Mouse (Mus musculus): ENCODE results near the gene Galnt2.

Galnt2 gene

DNA sequence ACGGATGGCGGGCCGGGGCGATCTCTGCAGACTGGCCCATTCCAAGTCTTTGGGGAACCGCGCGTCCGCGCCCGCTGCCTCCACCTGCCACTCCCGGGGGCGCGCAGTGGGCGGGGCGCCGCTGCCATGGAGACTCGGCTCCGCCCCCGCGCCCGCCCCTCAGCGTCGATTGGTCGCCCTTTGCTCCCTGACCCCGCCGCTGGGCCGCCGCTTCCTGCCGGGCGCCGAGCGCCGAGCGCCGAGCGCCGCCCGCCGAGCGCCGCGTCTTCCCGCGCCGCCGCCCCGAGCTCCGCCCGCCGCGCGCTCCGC lies at the start of gene Galnt2:
Gene Galnt2 (plus strand): TSS at position 216 of the 309 bp plus-strand sequence.
- DNase-seq (ENCODE audit: low spot score) = peak; percentile 91

DNA sequence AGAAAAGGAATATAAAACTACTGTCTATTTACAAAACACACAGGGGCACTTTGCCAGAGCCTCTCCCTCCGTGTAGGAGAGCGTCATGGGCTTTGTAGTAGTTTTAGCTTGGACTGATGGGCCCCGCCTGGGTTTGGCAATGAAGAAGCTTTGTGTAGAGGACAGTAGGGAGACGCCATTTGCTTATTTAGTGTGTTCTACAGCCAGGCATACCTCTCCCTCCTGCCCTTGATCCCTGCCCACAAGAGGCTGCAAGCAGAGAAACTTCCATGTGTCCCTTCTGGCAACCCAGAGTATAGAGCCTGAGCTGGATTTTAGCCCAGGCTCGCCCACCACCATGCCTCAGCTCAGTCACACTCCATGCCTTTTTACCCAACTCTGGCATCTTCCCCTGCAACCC lies 49.4 kb upstream of the Galnt2 start:
- DNase-seq (ENCODE audit: low spot score) = no peak

DNA sequence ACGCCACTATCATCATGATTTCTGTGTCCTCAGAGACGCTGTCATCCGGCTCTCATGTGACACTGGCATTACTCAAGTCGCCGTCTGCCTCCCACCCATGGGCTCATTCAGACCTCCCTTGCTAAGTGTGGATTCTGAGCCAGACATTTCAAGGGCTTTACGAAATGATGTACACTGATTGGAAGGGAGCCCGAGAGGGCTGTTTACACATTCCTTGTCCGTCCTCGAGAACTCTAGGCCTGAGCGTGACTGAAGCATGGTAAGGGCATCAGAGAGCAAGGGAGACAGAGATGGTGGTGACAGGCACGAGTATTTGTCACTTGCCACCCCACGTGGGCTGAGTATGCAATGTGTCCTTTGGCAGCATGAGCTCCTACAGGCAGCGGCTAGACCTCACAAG lies 49.0 kb upstream of the Galnt2 start:
- DNase-seq (ENCODE audit: low spot score) = no peak

DNA sequence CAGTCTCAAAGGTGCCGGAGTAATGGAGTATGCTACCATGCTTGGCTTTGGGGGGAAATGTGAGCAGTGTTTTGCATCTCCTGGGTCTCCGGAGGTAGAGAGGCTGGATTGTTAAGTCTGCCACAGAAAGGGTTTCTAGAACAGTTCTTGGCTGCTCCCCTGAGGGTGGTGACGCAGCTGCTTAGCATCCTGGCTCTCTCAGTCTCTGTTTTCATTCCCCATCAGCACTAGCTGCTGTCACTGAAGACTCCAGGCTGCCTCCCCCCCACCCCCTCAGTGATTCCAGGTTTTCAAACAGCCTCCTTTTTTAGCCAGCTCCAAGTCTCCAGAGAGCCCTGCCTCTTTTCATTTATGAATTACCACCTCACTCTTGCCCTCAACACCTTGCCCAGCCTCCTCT lies 47.1 kb upstream of the Galnt2 start:
- no peak for DNase-seq (ENCODE audit: low spot score)

DNA sequence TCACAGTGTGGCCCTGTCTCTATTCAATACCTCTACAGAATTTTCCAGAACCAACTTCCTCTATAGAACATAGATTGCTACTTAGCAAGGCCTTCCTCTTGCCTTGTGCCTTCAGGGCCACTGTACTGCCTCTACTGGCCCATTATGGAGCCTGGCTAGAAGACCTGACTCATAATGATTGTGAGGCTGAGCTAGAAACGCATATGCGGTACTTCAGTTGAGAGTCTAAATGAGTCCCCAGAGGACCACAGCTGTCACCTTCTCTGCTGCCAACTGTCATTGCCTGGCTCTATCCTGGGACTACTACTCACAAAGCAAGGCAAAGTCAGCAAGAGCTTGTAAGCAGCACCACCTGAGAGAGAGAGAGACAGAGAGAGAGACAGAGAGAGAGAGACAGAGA lies 46.7 kb upstream of the Galnt2 start:
- no peak for DNase-seq (ENCODE audit: low spot score)

DNA sequence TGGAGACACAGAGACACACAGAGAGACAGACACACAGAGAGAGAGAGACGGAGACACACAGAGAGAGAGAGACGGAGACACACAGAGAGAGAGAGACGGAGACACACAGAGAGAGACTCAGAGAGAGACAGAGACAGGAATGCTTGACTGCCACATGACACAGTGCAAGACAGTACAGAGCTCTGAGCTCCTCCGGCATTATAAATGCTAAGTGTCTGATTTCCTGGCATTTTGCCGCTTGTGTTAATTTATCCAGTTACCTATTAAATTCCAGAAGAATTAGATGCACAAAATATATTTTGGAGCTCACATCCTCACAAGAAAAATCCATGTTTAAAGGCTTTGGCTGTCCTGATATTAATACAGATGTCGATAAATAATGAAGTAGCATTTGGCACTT lies 46.1 kb upstream of the Galnt2 start:
- no peak for DNase-seq (ENCODE audit: low spot score)

DNA sequence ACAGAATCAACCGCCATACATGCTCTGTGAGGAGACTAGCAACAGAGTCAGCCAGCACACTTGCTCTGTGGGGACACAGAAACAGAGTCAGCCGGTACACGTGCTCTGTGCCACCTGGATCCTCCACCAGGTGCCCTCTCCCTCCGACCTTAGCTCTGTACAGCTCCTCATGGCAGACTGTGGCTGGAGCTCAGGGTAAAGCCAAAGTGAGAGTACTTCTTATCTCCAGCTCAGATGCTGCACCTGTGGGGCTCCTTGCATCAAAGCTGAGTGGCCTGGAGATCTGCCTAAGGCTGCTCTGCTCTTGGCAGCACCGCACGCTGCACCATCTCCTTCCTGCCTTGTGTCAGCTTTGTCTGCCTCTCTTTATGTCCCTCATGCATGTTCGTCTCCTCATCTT lies 40.8 kb upstream of the Galnt2 start:
- DNase-seq (ENCODE audit: low spot score) = no peak

DNA sequence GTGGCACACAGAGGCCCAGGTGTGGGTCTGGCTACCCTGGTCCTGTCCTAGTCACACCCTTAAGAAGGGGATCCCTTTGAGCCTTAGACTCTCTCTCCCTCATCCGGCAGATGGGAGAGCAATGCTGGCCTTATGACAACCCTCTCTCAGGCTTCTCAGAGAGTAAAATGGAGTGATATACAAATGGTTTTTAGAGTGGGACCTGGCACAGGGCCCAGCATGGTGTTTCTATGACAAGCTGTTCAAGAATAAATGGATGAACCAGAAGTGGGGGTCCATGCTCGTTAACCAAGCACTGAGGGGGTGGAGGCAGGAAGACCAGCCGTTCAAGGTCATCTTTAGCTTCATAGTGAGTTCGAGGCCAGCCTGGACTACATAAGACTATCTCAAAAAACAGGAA lies 38.9 kb upstream of the Galnt2 start:
- no peak for DNase-seq (ENCODE audit: low spot score)

DNA sequence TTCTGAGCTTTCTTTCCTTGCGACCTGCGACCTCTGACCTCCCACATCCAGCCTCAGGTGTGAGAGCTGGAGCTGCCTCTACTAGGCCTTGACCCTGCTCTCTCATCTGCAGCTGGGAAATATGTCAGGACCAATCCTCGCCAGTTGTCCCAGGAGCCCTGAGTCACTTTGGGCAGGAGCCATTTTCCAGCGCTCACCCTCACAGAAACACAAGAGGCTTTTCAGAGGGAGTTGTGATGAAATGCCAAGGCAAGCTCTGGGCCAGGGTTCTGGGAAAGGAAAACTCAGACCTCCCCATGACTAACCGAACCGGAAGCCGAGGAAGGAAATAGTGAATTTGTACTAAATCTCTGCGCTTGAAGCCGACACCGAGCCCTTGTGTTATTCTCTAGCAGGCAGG lies 38.2 kb upstream of the Galnt2 start:
- DNase-seq (ENCODE audit: low spot score) = peak; percentile 47

DNA sequence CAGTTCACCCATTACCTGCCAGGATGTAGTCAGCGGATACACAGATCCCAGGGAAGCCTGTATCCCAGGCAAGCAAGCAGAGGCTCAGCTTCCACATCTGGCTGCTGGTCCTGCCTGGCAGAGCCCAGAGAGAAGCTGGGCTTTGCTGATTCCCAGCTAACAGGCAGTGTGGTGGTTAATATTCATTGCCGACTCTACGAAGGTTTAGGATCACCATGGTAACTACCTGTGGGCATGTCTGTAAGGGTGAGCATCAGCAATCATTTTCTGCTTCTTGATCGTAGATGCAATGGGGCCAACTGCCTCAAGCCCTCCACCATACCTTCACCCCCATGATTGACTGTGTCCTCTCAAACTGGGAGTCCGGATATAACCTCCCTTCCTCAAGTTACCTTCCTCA lies 37.2 kb upstream of the Galnt2 start:
- DNase-seq (ENCODE audit: low spot score) = no peak

DNA sequence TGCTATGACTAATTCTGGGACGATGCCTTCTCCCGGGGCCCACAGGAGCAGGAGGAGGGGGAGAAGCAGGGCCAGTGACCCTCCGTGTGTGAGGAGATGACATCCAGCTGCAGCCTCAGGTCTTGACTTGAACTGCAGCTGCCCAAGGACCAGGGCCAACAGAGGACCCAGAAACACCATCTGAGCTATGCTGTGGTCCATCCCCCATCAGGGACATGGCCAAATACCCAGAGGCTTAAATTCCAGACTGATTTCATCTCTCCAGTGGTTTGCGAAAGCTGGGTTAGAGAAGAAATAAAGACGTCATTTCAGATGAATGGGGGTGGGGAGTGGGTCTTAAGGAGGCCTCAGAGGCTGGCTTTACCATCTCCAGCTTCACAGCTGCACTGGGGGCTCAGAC lies 35.0 kb upstream of the Galnt2 start:
- DNase-seq (ENCODE audit: low spot score) = peak; percentile 42

DNA sequence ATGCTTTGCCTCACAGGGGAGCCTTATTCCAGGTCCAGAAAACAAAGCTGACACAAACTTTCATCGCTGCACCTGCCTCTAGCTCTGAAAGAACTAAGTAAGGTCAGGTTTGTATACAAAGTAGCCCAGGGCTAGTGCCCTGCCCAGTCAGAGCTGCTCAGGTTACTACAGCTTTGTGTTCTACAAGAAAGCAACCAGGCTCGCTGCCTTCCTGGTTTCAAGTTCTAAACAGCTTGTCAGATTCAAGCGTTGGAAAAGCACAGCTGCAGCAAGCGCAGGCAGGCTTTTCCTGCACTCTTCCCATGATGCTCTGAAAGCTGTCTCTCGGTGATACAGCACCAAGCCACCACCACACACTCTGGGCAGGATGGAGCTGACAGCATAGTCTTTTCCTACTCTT lies 34.4 kb upstream of the Galnt2 start:
- DNase-seq (ENCODE audit: low spot score) = no peak

DNA sequence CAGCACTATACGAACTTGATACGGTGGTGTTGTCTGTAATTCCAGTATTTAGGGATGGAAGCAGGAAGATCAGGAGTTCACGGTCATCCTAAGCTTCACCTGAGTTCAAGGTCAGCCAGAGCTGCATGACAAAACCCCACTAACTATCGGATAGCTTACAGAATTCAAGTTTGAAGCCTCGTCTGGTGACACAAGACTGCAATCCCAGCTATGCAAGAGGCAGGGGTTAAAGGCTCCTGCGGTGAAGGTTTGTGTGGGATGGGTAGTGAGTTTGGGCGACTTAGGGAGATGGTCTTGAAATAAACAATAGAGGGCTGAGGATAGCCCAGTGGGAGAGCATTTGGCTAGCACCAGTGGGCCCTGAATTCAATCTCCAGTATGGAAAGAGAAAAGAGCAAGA lies 33.0 kb upstream of the Galnt2 start:
- no peak for DNase-seq (ENCODE audit: low spot score)

DNA sequence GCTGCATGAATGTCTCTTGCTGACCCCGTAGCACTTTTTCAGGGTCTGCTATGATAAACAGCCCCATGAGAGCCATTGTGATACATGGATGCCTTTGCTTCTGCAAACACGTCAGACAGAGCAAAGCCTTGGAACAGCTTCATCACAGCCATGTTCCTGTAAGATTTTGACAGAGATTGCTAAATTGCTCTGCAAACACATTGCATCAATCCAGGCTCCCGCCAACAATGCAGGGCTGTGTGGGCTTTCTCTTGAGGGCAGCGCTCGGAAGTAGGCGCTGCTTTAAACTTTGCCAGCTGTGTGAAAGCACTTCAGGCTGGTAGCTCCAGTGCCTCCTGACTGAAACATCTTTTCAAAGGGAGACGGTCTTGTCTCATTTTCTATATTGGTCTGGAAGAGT lies 30.8 kb upstream of the Galnt2 start:
- peak; percentile 47 for DNase-seq (ENCODE audit: low spot score)

DNA sequence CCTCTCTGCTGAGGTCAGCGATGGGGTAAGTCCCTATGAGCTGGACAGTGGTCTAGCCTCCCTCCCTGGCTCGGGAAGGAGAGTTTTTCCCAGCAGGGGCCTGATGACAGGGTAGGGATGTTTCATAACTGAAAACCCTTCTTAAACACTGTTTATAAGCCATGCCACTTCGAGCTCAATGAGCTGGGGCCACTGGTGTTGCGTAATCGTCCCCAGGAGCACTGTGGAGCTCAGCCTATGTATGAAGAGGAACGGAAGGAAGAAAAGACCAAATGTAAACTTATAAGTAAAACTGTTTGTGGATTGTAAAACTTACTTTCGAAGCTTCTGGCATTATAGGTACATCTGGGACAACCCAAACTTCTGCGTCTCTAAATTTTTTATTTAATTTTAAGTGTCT lies 29.5 kb upstream of the Galnt2 start:
- no peak for DNase-seq (ENCODE audit: low spot score)

DNA sequence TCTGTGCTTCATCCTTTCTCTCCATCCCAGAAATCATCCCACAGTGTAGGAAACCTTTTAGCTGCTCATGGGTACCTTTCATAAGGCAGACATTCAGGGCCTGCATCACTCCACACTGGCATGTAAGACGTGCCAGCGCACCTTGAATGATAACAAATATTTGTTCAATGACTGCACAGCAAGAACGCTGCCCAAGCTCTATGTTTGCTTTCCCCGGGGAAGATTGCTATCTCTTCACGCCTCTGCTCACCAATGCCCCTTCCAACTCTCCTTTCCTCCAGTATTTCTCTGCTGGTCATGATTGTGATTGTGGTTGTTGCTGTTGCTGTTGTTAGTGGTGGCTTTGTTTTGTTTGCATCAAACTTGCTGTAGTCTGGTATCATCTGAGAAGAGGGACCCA lies 28.3 kb upstream of the Galnt2 start:
- DNase-seq (ENCODE audit: low spot score) = no peak

DNA sequence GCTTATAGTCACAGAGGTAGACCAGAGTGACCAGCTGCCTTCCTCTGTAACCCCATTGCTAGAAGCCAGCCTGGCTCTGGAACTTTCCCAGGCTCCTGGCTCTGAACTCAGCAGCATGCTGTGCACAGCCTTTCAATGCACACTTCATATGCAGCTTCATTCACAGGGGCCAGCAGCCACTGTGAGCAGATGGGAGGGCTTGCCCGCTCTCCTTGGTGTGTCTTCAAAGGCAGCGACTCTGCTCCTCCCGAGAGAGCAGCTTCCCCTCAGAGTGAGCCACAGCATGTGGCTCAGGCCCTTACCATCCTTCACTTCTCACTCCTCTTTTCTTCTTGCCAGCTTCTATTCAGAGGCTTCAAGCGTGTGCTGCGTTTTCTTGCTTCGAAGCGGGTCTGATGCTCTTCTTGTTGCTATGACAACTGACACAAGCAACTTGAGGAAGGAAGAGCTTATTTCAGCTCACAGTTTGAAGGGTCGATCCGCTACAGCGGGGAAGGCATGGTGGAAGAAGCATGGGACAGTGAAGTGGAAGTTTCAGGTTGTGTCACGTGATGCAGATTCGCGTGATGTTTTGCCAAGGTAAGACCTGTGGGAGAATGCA lies 27.1 kb upstream of the Galnt2 start:
- no peak for DNase-seq (ENCODE audit: low spot score)

DNA sequence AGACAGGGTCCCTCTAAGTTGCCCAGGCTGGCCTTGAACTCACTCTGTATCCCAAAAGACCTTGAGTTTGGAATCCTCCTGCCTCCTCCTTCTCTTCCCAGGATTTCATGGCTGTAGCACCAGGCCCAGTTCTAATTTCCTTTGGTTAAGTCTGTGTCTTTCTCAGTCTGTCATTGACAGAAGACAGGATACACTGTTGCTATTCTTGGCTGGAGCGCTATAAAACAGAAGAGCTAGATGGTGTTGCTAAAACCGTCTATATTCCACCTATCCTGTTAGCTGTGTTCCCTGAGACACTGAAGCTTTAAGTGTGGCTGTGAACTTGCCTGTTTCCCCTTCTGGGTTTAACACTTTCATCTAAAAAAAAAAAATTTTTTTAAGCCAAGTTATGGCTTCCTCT lies 19.0 kb upstream of the Galnt2 start:
- no peak for DNase-seq (ENCODE audit: low spot score)

DNA sequence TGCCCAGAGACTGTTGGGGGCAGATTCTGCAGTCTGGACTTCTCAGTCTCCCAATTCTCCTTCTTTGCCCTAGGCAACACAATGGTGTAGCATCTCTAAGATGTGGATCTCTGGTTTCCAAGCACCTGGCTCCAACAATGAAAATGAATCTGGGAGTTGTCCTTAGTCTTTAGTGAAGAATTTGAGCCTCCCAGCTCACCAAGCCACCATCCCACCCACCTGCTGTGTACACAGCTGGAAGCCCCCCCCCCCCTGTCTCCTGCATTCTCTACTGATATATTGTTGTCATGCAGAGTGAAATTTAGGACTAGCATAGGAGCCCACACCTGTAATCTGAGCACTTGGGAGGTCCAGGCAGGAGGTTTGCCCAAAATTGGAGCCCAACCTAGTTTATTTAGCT lies 14.2 kb upstream of the Galnt2 start:
- no peak for DNase-seq (ENCODE audit: low spot score)

DNA sequence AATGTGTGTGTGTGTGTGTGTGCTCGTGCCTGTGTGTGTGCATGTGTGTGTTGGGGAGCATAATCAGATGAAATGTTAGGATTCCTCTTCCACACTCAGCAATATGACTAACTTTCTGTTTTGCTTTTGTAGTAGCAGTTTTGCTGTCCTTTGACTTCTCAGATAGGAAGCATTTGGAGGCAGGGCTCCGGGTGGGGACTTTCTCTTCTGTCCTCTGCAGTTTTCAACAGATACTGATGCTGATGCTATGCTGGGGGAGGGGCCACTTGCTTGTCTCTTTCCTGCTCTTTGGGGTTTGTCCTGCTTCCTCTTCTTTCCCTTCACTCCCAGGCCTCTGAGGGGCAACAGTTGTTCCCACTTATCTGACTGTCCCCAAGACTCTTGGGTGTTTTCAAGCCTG lies 1.3 kb upstream of the Galnt2 start:
- DNase-seq (ENCODE audit: low spot score) = no peak

DNA sequence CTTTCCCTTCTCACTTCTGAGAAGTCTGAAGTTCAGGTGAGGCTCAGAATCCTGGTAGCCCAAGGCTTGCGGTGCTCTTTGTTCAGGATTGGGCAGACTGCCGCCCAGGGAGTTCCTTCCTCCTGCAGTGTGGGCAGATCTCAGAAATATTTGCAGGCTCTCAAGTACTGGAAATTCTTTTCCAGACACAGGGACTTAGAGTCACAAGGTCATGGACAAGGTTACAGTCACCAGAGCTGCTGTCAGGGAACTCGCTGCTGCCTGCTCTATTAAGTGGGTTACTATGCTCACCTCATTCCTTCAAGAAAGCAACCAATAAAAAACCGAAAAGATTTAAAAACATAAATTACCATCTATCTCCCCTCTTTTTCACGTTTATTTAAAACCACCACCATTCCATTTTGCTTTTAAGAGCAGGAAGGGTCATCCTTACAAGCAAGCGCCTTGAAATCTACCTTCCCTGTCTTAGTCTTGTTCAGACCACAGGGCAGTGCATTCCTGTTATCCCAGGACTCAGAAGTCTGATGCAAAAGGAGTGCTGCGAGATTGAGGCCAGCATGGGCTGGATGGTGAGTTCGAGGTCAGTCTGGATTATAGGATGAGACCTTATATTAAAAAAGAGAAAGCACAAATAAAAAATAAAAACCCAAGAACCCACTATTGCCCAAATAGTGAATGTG lies 555 bp upstream of the Galnt2 start:
- DNase-seq (ENCODE audit: low spot score) = no peak

DNA sequence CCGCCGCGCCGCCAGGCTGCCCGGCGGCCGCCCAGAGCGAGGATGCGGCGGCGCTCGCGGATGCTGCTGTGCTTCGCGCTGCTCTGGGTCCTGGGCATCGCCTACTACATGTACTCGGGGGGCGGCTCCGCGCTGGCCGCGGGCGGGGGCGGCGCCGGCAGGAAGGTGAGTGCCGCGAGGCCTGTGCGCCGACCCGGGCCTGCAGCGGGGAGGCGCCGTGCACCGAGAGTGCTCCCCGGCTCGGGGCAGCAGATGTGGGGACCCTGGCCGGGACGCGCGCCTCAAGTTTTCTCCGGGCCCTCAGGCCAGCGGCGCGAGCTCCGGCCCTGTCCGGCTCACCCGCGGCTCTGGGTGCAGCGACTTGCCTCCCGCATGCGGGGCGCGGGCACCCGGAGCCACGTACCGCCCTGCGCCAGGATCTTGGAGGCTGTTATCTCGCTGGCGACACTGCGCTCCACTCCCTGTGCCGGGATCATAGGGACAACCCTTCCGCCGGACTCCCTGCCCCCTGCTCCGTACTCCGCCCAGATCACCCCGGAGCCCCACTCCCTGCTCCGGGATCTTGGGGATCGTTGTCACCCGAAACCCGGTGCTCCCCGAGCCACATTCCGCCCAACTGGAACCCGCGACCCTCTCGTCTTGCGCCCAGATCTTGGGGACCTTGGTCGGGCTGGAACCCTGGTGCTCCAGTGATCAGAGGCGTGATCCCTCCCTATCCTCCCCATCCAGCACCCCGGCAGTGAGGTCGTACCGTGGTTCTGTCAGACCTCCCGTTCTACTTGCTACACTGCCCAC lies 491 bp downstream of the Galnt2 start:
- DNase-seq (ENCODE audit: low spot score) = no peak

DNA sequence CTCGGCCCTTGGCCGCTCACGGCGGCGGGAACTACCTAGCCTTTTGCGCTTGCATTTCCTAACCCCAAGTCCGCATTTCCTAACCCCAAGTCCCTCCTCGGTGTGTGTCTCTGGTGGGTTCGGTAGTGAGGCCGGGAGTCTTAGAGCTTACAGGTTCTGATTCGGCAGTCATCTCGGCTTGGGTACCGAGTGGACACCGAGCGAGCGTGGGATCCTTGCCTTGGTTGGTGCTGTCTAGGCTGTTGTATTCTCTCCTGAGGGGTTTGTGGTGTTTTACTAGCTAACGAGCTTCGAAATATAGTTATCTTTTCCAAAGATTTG lies 1.0 kb downstream of the Galnt2 start:
- no peak for DNase-seq (ENCODE audit: low spot score)

DNA sequence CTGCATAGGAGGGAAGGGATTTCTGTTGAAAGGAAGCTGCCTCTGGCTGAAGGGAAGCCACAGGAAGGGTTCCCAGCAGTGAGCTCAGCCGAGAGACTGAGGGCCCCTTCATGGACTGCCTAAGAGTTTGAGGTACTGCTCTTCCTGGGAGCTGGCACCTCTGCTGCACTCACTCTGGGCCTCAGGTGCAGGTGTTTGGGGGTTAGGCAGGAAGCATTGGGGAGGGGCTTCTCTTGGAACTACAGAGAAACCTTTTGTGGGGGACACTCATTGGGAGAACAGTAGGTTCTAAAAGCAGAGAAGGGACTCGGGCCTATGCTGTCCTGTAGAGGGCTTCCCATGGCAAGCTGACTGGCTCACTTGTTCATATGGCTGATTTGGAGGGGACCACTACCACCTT lies 3.3 kb downstream of the Galnt2 start:
- DNase-seq (ENCODE audit: low spot score) = no peak
